Mouse (Mus musculus) CH12.LX (cell line): ENCODE measurements at regions not wholly inside any gene's neighbourhood (a gene's known extent, or its start where the extent isn't known, plus 50 kb on each side); places are given as distances from the start of the nearest gene placed in this dataset.

Experiments
- DNase-seq: peaks from one replicate; pipeline ENCODE4 v3.0.0-alpha.2; 2013; ENCODE audit errors: extremely low read depth
- H3K27ac ChIP-seq: 2 replicates; pipeline ENCODE4 v1.5.1; 2012; ENCODE audit warnings: low read depth, mild to moderate bottlenecking, control low read depth, moderate library complexity; ENCODE audit not compliant: insufficient read depth
- H3K27me3 ChIP-seq: replicated peaks from 2 replicates; pipeline ENCODE3; 2012; ENCODE audit warnings: inconsistent platforms
- H3K36me3 ChIP-seq, 2 experiments: replicated peaks in 1 of 2; 2 replicates each; pipeline versions ENCODE3 to v1.6.1; 2012; ENCODE audit warnings: inconsistent platforms in 1 of 2, low read length in 1 of 2, mild to moderate bottlenecking in 1 of 2, mixed read lengths in 1 of 2, moderate library complexity in 1 of 2; ENCODE audit not compliant: control insufficient read depth in 1 of 2, insufficient read depth in 1 of 2
- H3K4me1 ChIP-seq, 2 experiments: 2 replicates each; pipeline ENCODE4 v1.6.1; 2012; ENCODE audit warnings: inconsistent platforms in 1 of 2, moderate library complexity in 1 of 2; ENCODE audit not compliant: insufficient read depth in 2 of 2, control insufficient read depth in 1 of 2
- H3K4me2 ChIP-seq: 2 replicates; pipeline ENCODE4 v1.6.1; 2012; ENCODE audit warnings: low read depth, mild to moderate bottlenecking, control low read depth; ENCODE audit not compliant: poor library complexity, insufficient read depth, severe bottlenecking
- H3K4me3 ChIP-seq, 3 experiments: fragments of 150-350 bp in 1 of 3; sonication (generic) in 1 of 3; replicated peaks in 1 of 3; 2 replicates each; pipeline versions ENCODE3 to v1.5.1; 2011 to 2012; ENCODE audit warnings: low read depth in 2 of 3, low read length in 2 of 3, mild to moderate bottlenecking in 2 of 3, moderate library complexity in 2 of 3, control low read depth in 1 of 3, improper control_type of control experiment in 1 of 3, inconsistent platforms in 1 of 3, mixed read lengths in 1 of 3; ENCODE audit not compliant: poor library complexity in 1 of 3
- H3K79me2 ChIP-seq: replicated peaks from 2 replicates; pipeline ENCODE4 v1.6.1; 2012; ENCODE audit warnings: mild to moderate bottlenecking, moderate library complexity; ENCODE audit not compliant: control insufficient read depth, poor library complexity, insufficient read depth, severe bottlenecking; ENCODE audit errors: extremely low read depth
- H3K9ac ChIP-seq: 2 replicates; pipeline ENCODE4 v1.6.1; 2012; ENCODE audit warnings: low read depth, mild to moderate bottlenecking, control low read depth, moderate library complexity; ENCODE audit not compliant: insufficient read depth
- H3K9me3 ChIP-seq: replicated peaks from 2 replicates; pipeline ENCODE3; 2012; ENCODE audit warnings: low read length, inconsistent platforms, mixed read lengths
- CHD2 ChIP-seq: IDR thresholded peaks from 2 replicates; pipeline ENCODE4 v1.6.1; 2011; ENCODE audit warnings: low read length, improper control_type of control experiment
- CTCF ChIP-seq, 2 experiments: IDR thresholded peaks in 1 of 2; conservative IDR thresholded peaks in 1 of 2; 2 replicates each; pipeline ENCODE4 v1.5.1; 2011 to 2012; ENCODE audit warnings: low read depth in 2 of 2, low read length in 2 of 2, improper control_type of control experiment in 1 of 2, inconsistent platforms in 1 of 2, mild to moderate bottlenecking in 1 of 2, moderate library complexity in 1 of 2
- E2F4 ChIP-seq: IDR thresholded peaks from 2 replicates; pipeline ENCODE4 v1.6.1; 2011; ENCODE audit warnings: low read depth, low read length, improper control_type of control experiment; ENCODE audit not compliant: insufficient replicate concordance
- ELF1 ChIP-seq: IDR thresholded peaks from 2 replicates; pipeline ENCODE4 v1.6.1; 2014; ENCODE audit warnings: low read depth, mild to moderate bottlenecking, inconsistent platforms, low read length, improper control_type of control experiment
- EP300 ChIP-seq: IDR thresholded peaks from 2 replicates; pipeline ENCODE4 v1.6.1; 2011; ENCODE audit warnings: low read length, improper control_type of control experiment
- ETS1 ChIP-seq: conservative IDR thresholded peaks from 2 replicates; pipeline ENCODE4 v1.6.1; 2012; ENCODE audit warnings: low read depth, mild to moderate bottlenecking, inconsistent platforms, low read length, improper control_type of control experiment, moderate library complexity
- GABPA ChIP-seq: IDR thresholded peaks from 2 replicates; pipeline ENCODE4 v1.6.1; 2012; ENCODE audit warnings: low read depth, low read length, improper control_type of control experiment, inconsistent platforms; ENCODE audit not compliant: insufficient replicate concordance
- HCFC1 ChIP-seq: IDR thresholded peaks from 2 replicates; pipeline ENCODE4 v1.6.1; 2012; ENCODE audit warnings: low read depth, mild to moderate bottlenecking, inconsistent platforms, low read length, improper control_type of control experiment
- IRF4 ChIP-seq: IDR thresholded peaks from 2 replicates; pipeline ENCODE4 v1.6.1; 2014; ENCODE audit warnings: low read depth, mild to moderate bottlenecking, inconsistent platforms, low read length, improper control_type of control experiment
- JUND ChIP-seq: conservative IDR thresholded peaks from 2 replicates; pipeline ENCODE4 v1.6.1; 2011; ENCODE audit warnings: low read depth, low read length, improper control_type of control experiment
- MAZ ChIP-seq: IDR thresholded peaks from 2 replicates; pipeline ENCODE4 v1.6.1; 2012; ENCODE audit warnings: low read depth, mild to moderate bottlenecking, inconsistent platforms, low read length, improper control_type of control experiment, moderate library complexity
- MEF2A ChIP-seq: IDR thresholded peaks from 2 replicates; pipeline ENCODE4 v1.6.1; 2014; ENCODE audit warnings: low read depth, mild to moderate bottlenecking, inconsistent platforms, low read length, improper control_type of control experiment, borderline replicate concordance
- MYC ChIP-seq: IDR thresholded peaks from 2 replicates; pipeline ENCODE4 v1.6.1; 2011; ENCODE audit warnings: low read depth, mild to moderate bottlenecking, improper control_type of control experiment, low read length
- NELFE ChIP-seq: IDR thresholded peaks from 2 replicates; pipeline ENCODE4 v1.6.1; 2011; ENCODE audit warnings: low read depth, low read length, improper control_type of control experiment
- NRF1 ChIP-seq: IDR thresholded peaks from 2 replicates; pipeline ENCODE4 v1.6.1; 2014; ENCODE audit warnings: low read depth, mild to moderate bottlenecking, inconsistent platforms, low read length, improper control_type of control experiment, moderate library complexity
- POLR2A ChIP-seq: IDR thresholded peaks from 2 replicates; pipeline ENCODE4 v1.6.1; 2011; ENCODE audit warnings: low read depth, mild to moderate bottlenecking, improper control_type of control experiment, low read length
- RCOR1 ChIP-seq: conservative IDR thresholded peaks from 2 replicates; pipeline ENCODE4 v1.6.1; 2012; ENCODE audit warnings: low read depth, mild to moderate bottlenecking, inconsistent platforms, low read length, improper control_type of control experiment
- SMC3 ChIP-seq: IDR thresholded peaks from 2 replicates; pipeline ENCODE4 v1.6.1; 2011; ENCODE audit warnings: low read depth, low read length, improper control_type of control experiment
- TCF12 ChIP-seq: IDR thresholded peaks from 2 replicates; pipeline ENCODE4 v1.6.1; 2014; ENCODE audit warnings: low read depth, mild to moderate bottlenecking, inconsistent platforms, low read length, improper control_type of control experiment
- USF2 ChIP-seq: conservative IDR thresholded peaks from 2 replicates; pipeline ENCODE4 v1.6.1; 2011; ENCODE audit warnings: low read depth, low read length, improper control_type of control experiment
- ZKSCAN1 ChIP-seq: IDR thresholded peaks from 2 replicates; pipeline ENCODE4 v1.6.1; 2012; ENCODE audit warnings: low read depth, inconsistent platforms, low read length, improper control_type of control experiment, borderline replicate concordance
- ZMIZ1 ChIP-seq: IDR thresholded peaks from 2 replicates; pipeline ENCODE4 v1.6.1; 2012; ENCODE audit warnings: low read depth, mild to moderate bottlenecking, inconsistent platforms, low read length, improper control_type of control experiment
- dilution Hi-C: fragments of 300-500 bp; cut with MboI; formaldehyde crosslinking; loops from 2 replicates; pipeline ENCODE4 v1.14.3; 2020; ENCODE audit warnings: low sequenced_read_pairs; ENCODE audit not compliant: extremely low pct_unique_long_range_greater_than_20kb, extremely low pct_ligation_motif_present
- in situ Hi-C: fragments of 300-500 bp; cut with MboI; formaldehyde crosslinking; loops from 3 replicates; pipeline ENCODE4 v1.14.3; 2019; ENCODE audit warnings: low sequenced_read_pairs, low pct_ligation_motif_present, low pct_unique_long_range_greater_than_20kb, mixed read lengths

- Histone ChIP-seq H3K27ac (no peak overlapping the region), H3K9me3 (no peaks in the 10 kb centered on the region), H3K4me3 (no peak overlapping the region), H3K9ac (no peak overlapping the region), H3K79me2 (no peaks in the 10 kb centered on the region), H3K4me1 (no peaks in the 10 kb centered on the region), H3K4me2 (no peak overlapping the region), H3K36me3 (no peaks in the 10 kb centered on the region), H3K27me3 (no peaks in the 10 kb centered on the region)
- DNase-seq = no peak
- TF ChIP-seq CTCF (conservative IDR thresholded peaks at IDR 0.05 in 1 of 2, IDR thresholded peaks at IDR 0.05 in 1 of 2; ENCODE audit: low read depth in 2 of 2, low read length in 2 of 2) (no peak), MAZ (no peak), ETS1 (no peak), ZMIZ1 (no peak), USF2 (no peak), GABPA (no peak), SMC3 (no peak), TCF12 (no peak), CHD2 (no peak), ZKSCAN1 (no peak), NELFE (no peak), EP300 (no peak), ELF1 (no peak), POLR2A (no peak), E2F4 (no peak), MEF2A (no peak), RCOR1 (no peak), IRF4 (no peak), MYC (no peak), JUND (no peak)
- in situ Hi-C loops (no loop called here), dilution Hi-C loops (no loop called here)
Observed at GRCm38 (mm10) chr1:125497006-125497405, 61.5 kb upstream of the Actr3 start.

- H3K36me3 ChIP-seq = no peaks in the 10 kb centered on the region
- H3K27ac ChIP-seq = no peak overlapping the region
- H3K27me3 ChIP-seq = no peaks in the 10 kb centered on the region
- no peak for DNase-seq
- TF ChIP-seq NRF1 (no peak), ZKSCAN1 (no peak), JUND (no peak), HCFC1 (no peak)
- no peaks in the 10 kb centered on the region for H3K79me2 ChIP-seq
- H3K9me3 ChIP-seq = peaks cover 2% of the 10 kb centered on the region
- in situ Hi-C loops (no loop called here), dilution Hi-C loops (no loop called here)
- no peak overlapping the region for H3K4me3 ChIP-seq
- H3K4me1 ChIP-seq = no peaks in the 10 kb centered on the region
- H3K4me2 ChIP-seq = no peak overlapping the region
- H3K9ac ChIP-seq = no peak overlapping the region
Observed at GRCm38 (mm10) chr1:125501964-125502517, 58.4 kb upstream of the Slc35f5 start.
